In the genomic region with DNA sequence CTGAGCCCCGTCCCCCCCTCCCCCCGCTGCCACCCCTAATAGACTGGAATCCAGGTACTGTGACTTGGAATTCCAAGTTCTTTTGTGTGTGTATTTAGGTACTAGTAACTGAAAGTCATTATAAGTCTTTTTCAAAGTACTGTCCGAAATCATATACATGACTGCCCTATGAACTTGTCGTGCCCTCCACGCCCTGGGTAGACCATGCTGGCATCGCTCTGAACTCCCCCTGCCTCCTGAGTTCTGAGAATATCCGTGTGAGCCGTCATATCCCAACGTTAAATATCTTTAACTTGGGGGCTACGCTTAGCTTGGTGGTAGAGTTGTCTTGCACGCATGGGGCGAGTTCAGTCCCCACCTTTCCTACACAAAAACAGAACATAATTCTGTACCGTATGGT, we compare ENCODE assay signal across 7 mouse cellular contexts. TPM values are rescaled to one million over a fixed set of nuclear protein-coding genes. Genes with fewer than 3 reads are reported as not detected.
DNase-seq lines count a peak whose midpoint lies in the region; ATAC-seq and TF ChIP-seq lines count a peak whose summit lies in the region.

No protein-coding gene starts in this region.

- no peaks in the 10 kb centered on the region for H3K4me1 ChIP-seq in lung, postnatal 0 days (ENCODE audit: insufficient read depth, low read depth, low read length)
- no peaks in the 10 kb centered on the region for H3K4me1 ChIP-seq in forebrain, embryonic 11.5 days (replicated peaks; ENCODE audit: control insufficient read depth, insufficient read depth, low read length)
- peaks cover 3% of the 10 kb centered on the region; the same call in 1 of the 2 replicates for H3K4me1 ChIP-seq in limb, embryonic 12.5 days (replicated peaks)
- H3K4me1 ChIP-seq in stomach, embryonic 14.5 days (ENCODE audit: control insufficient read depth, insufficient read depth, low read length): 0 out of 2 replicates have a peak, but pooled peaks cover 4% of the 10 kb centered on the region

- H3K27me3 ChIP-seq in lung, postnatal 0 days (replicated peaks; ENCODE audit: insufficient read depth, low read length): no peaks in the 10 kb centered on the region
- H3K27me3 ChIP-seq in forebrain, embryonic 11.5 days (ENCODE audit: control insufficient read depth, insufficient read depth, low read length): no peaks in the 10 kb centered on the region
- no peaks in the 10 kb centered on the region for H3K27me3 ChIP-seq in limb, embryonic 12.5 days
- H3K27me3 ChIP-seq in stomach, embryonic 14.5 days (ENCODE audit: control insufficient read depth, insufficient read depth, low read length): no peaks in the 10 kb centered on the region

- peak overlapping the region; percentile 83 for H3K9ac ChIP-seq in lung, postnatal 0 days (replicated peaks; ENCODE audit: low read depth)
- peak overlapping the region; percentile 88 for H3K9ac ChIP-seq in forebrain, embryonic 11.5 days (ENCODE audit: low read length)
- peak overlapping the region; percentile 89 for H3K9ac ChIP-seq in limb, embryonic 12.5 days (replicated peaks)
- peak overlapping the region; percentile 77 for H3K9ac ChIP-seq in stomach, embryonic 14.5 days (replicated peaks; ENCODE audit: low read depth, low read length)

- H3K4me2 ChIP-seq in lung, postnatal 0 days (replicated peaks; ENCODE audit: low read depth, low read length): peak overlapping the region; percentile 66
- peak overlapping the region; percentile 70 for H3K4me2 ChIP-seq in forebrain, embryonic 11.5 days (ENCODE audit: low read depth, low read length, severe bottlenecking)
- peak overlapping the region; percentile 67 for H3K4me2 ChIP-seq in limb, embryonic 12.5 days
- peak overlapping the region; percentile 40 for H3K4me2 ChIP-seq in stomach, embryonic 14.5 days (replicated peaks; ENCODE audit: low read depth, low read length)

- H3K36me3 ChIP-seq in lung, postnatal 0 days (ENCODE audit: insufficient read depth, low read length): peaks cover 9% of the 10 kb centered on the region
- H3K36me3 ChIP-seq in forebrain, embryonic 11.5 days (ENCODE audit: control insufficient read depth, insufficient read depth, low read length): peaks cover 5% of the 10 kb centered on the region; the same call in 1 of the 2 replicates
- peaks cover 27% of the 10 kb centered on the region for H3K36me3 ChIP-seq in limb, embryonic 12.5 days
- H3K36me3 ChIP-seq in stomach, embryonic 14.5 days (ENCODE audit: control insufficient read depth, insufficient read depth, low read length): peaks cover 26% of the 10 kb centered on the region

- no peak for DNase-seq in lung, postnatal 0 days (ENCODE audit: low spot score)
- no peak for DNase-seq in lung, postnatal 36 days
- peak; percentile 55 for DNase-seq in forebrain, embryonic 11.5 days (ENCODE audit: low spot score)
- no peak for DNase-seq in gastrocnemius, postnatal 4 days (ENCODE audit: low spot score in 2 of 2)
- DNase-seq in T-cell, adult 2 months (ENCODE audit: low spot score): no peak

- H3K4me3 ChIP-seq in lung, postnatal 0 days (ENCODE audit: low read depth, low read length): peak overlapping the region; percentile 68
- peak overlapping the region; percentile 56 for H3K4me3 ChIP-seq in forebrain, embryonic 11.5 days (ENCODE audit: low read depth, low read length)
- H3K4me3 ChIP-seq in limb, embryonic 12.5 days (replicated peaks): peak overlapping the region; percentile 74
- peak overlapping the region; percentile 57 for H3K4me3 ChIP-seq in stomach, embryonic 14.5 days (ENCODE audit: low read depth, low read length)

- no peak for TF ChIP-seq CTCF in lung, postnatal 0 days (IDR thresholded peaks at IDR 0.05)

- no peaks in the 10 kb centered on the region for H3K9me3 ChIP-seq in lung, postnatal 0 days (ENCODE audit: low read length)
- H3K9me3 ChIP-seq in forebrain, embryonic 11.5 days (ENCODE audit: control insufficient read depth, low read length): no peaks in the 10 kb centered on the region
- no peaks in the 10 kb centered on the region for H3K9me3 ChIP-seq in limb, embryonic 12.5 days
- H3K9me3 ChIP-seq in stomach, embryonic 14.5 days (ENCODE audit: control insufficient read depth, low read depth, low read length): no peaks in the 10 kb centered on the region

- WGBS in lung, postnatal 0 days: 46% methylated on average over 13 of the region's 13 CpGs
- WGBS in forebrain, embryonic 11.5 days: 52% methylated on average over 13 of the region's 13 CpGs
- WGBS in limb, embryonic 12.5 days: 47% methylated on average over 13 of the region's 13 CpGs
- WGBS in stomach, embryonic 14.5 days: 45% methylated on average over 13 of the region's 13 CpGs

- no peak; the same call in 1 of the 2 replicates for ATAC-seq in lung, postnatal 0 days
- no peak for ATAC-seq in forebrain, embryonic 11.5 days (replicated peaks; ENCODE audit: low FRiP score)
- ATAC-seq in limb, embryonic 12.5 days (ENCODE audit: insufficient number of reproducible peaks, insufficient read depth, low FRiP score, low TSS enrichment, low read depth): no peak
- no peak for ATAC-seq in stomach, embryonic 14.5 days (ENCODE audit: insufficient number of reproducible peaks, insufficient read depth, low FRiP score, low read depth)

- no peak for TF ChIP-seq EP300 in lung, postnatal 0 days (IDR thresholded peaks at IDR 0.05)

- peak overlapping the region; percentile 89 for H3K27ac ChIP-seq in lung, postnatal 0 days (ENCODE audit: low read length)
- H3K27ac ChIP-seq in forebrain, embryonic 11.5 days (ENCODE audit: low read depth, low read length): no peak overlapping the region
- no peak overlapping the region for H3K27ac ChIP-seq in limb, embryonic 12.5 days
- peak overlapping the region; percentile 70; the same call in 1 of the 2 replicates for H3K27ac ChIP-seq in stomach, embryonic 14.5 days (ENCODE audit: low read length)

RNA-seq across cellular contexts. Expression of a gene that starts 0.7 kb away (rescaled TPM):
- 5.9 and 6.3 TPM in 2 replicates for polyA plus RNA-seq in lung, postnatal 0 days (2015; fragmentation: Nextera tagmentation; extraction: Ambion mirVana)
- 3.9 and 6.7 TPM in 2 replicates for polyA plus RNA-seq in forebrain, embryonic 11.5 days (2014; fragmentation: Nextera tagmentation; extraction: Ambion mirVana)
- polyA plus RNA-seq in limb, embryonic 12.5 days (2016; fragmentation: Nextera tagmentation; extraction: Ambion mirVana): 5.9 and 7.5 TPM in 2 replicates
- polyA plus RNA-seq in stomach, embryonic 14.5 days (2014; fragmentation: Nextera tagmentation; extraction: Ambion mirVana): 9.0 and 9.3 TPM in 2 replicates
- total RNA-seq in gastrocnemius, postnatal 4 days (2021): 1 to 10 TPM; 2.5 to 4.1 TPM

RNA-seq across cellular contexts. Expression of a gene that starts 3.9 kb away (rescaled TPM):
- polyA plus RNA-seq in lung, postnatal 0 days (2015; fragmentation: Nextera tagmentation; extraction: Ambion mirVana): 0.24 and 1.2 TPM in 2 replicates
- polyA plus RNA-seq in forebrain, embryonic 11.5 days (2014; fragmentation: Nextera tagmentation; extraction: Ambion mirVana): 1.3 and 1.6 TPM in 2 replicates
- polyA plus RNA-seq in limb, embryonic 12.5 days (2016; fragmentation: Nextera tagmentation; extraction: Ambion mirVana): 1.8 and 2.1 TPM in 2 replicates
- 3.7 and 4.0 TPM in 2 replicates for polyA plus RNA-seq in stomach, embryonic 14.5 days (2014; fragmentation: Nextera tagmentation; extraction: Ambion mirVana)
- total RNA-seq in gastrocnemius, postnatal 4 days (2021): under 1 TPM in 1 of 2 experiments, not detected in 1; 0.69 TPM

RNA-seq across cellular contexts. Expression of a gene that starts 24.2 kb away (rescaled TPM):
- 70.7 and 87.3 TPM in 2 replicates for polyA plus RNA-seq in lung, postnatal 0 days (2015; fragmentation: Nextera tagmentation; extraction: Ambion mirVana)
- 151 and 166 TPM in 2 replicates for polyA plus RNA-seq in forebrain, embryonic 11.5 days (2014; fragmentation: Nextera tagmentation; extraction: Ambion mirVana)
- polyA plus RNA-seq in limb, embryonic 12.5 days (2016; fragmentation: Nextera tagmentation; extraction: Ambion mirVana): 162 and 184 TPM in 2 replicates
- polyA plus RNA-seq in stomach, embryonic 14.5 days (2014; fragmentation: Nextera tagmentation; extraction: Ambion mirVana): 140 and 143 TPM in 2 replicates
- 10 to 100 TPM; 59.8 to 66.3 TPM for total RNA-seq in gastrocnemius, postnatal 4 days (2021)

RNA-seq across cellular contexts. Expression of a gene that starts 42.3 kb away (rescaled TPM):
- polyA plus RNA-seq in lung, postnatal 0 days (2015; fragmentation: Nextera tagmentation; extraction: Ambion mirVana): 20.0 and 22.7 TPM in 2 replicates
- polyA plus RNA-seq in forebrain, embryonic 11.5 days (2014; fragmentation: Nextera tagmentation; extraction: Ambion mirVana): 7.3 and 8.6 TPM in 2 replicates
- polyA plus RNA-seq in limb, embryonic 12.5 days (2016; fragmentation: Nextera tagmentation; extraction: Ambion mirVana): 7.9 and 9.9 TPM in 2 replicates
- 14.4 and 16.9 TPM in 2 replicates for polyA plus RNA-seq in stomach, embryonic 14.5 days (2014; fragmentation: Nextera tagmentation; extraction: Ambion mirVana)
- 1 to 10 TPM; 5.5 to 6.6 TPM for total RNA-seq in gastrocnemius, postnatal 4 days (2021)

RNA-seq across cellular contexts. Expression of a gene that starts 51.3 kb away (rescaled TPM):
- polyA plus RNA-seq in lung, postnatal 0 days (2015; fragmentation: Nextera tagmentation; extraction: Ambion mirVana): 0.53 and 0.55 TPM in 2 replicates
- 0.05 and 0.21 TPM in 2 replicates for polyA plus RNA-seq in forebrain, embryonic 11.5 days (2014; fragmentation: Nextera tagmentation; extraction: Ambion mirVana)
- 0.22 TPM in 1 of 2 replicates, not detected in the other for polyA plus RNA-seq in limb, embryonic 12.5 days (2016; fragmentation: Nextera tagmentation; extraction: Ambion mirVana)
- 1.6 and 2.3 TPM in 2 replicates for polyA plus RNA-seq in stomach, embryonic 14.5 days (2014; fragmentation: Nextera tagmentation; extraction: Ambion mirVana)
- 1 to 10 TPM; 1.4 to 3.3 TPM for total RNA-seq in gastrocnemius, postnatal 4 days (2021)

Comparison
In these comparisons a context has a peak if more than half of its experiments do, and no peak if none do; other contexts are left out.
1. H3K27ac ChIP-seq: peak in lung, postnatal 0 days (single experiment) and stomach, embryonic 14.5 days (single experiment); none in forebrain, embryonic 11.5 days (single experiment) and limb, embryonic 12.5 days (single experiment).
2. Peak in every context shown above with its lines, with median percentiles within 50 percentile points of each other: H3K4me2 ChIP-seq, H3K4me3 ChIP-seq and H3K9ac ChIP-seq.